Mouse (Mus musculus) forebrain, embryonic 10.5 days (tissue): ENCODE measurements at regions not wholly inside any gene's neighbourhood (a gene's known extent, or its start where the extent isn't known, plus 50 kb on each side); places are given as distances from the start of the nearest gene placed in this dataset.

Source experiments
- DNase-seq: peaks from one replicate; pipeline ENCODE4 v3.0.0-alpha.2; 2017; ENCODE audit warnings: low spot score; ENCODE audit errors: extremely low spot score
- H3K27ac ChIP-seq: fragments of 300-500 bp; sonication (generic); 2 replicates; pipeline ENCODE4 v1.5.1; 2016; ENCODE audit warnings: mild to moderate bottlenecking
- H3K27me3 ChIP-seq: fragments of 300-500 bp; sonication (generic); 2 replicates; pipeline ENCODE4 v1.6.1; 2016; ENCODE audit warnings: mild to moderate bottlenecking; ENCODE audit not compliant: poor library complexity, severe bottlenecking
- H3K36me3 ChIP-seq: fragments of 300-500 bp; sonication (generic); replicated peaks from 2 replicates; pipeline ENCODE4 v1.6.1; 2016; ENCODE audit warnings: mild to moderate bottlenecking, moderate library complexity
- H3K4me1 ChIP-seq: fragments of 300-500 bp; sonication (generic); 2 replicates; pipeline ENCODE4 v1.6.1; 2016
- H3K4me3 ChIP-seq: fragments of 300-500 bp; sonication (generic); 2 replicates; pipeline ENCODE4 v1.5.1; 2016; ENCODE audit warnings: mild to moderate bottlenecking, moderate library complexity
- H3K9me3 ChIP-seq: fragments of 300-500 bp; sonication (generic); 2 replicates; pipeline ENCODE4 v1.6.1; 2016; ENCODE audit warnings: mild to moderate bottlenecking, moderate library complexity
- WGBS: fragments of 180-500 bp; shearing (Covaris S2); methylation state at CpG from one replicate; pipeline ENCODE4 v1.1.7; 2016; 5-methylcytosine and 5-hydroxymethylcytosine counted together

- Histone ChIP-seq H3K27ac (no peak overlapping the region), H3K4me1 (no peaks in the 10 kb centered on the region), H3K36me3 (no peaks in the 10 kb centered on the region), H3K4me3 (no peak overlapping the region), H3K9me3 (no peaks in the 10 kb centered on the region), H3K27me3 (no peaks in the 10 kb centered on the region)
- no peak for DNase-seq
- 92% methylated on average over 3 of the region's 3 CpGs for WGBS
Measured at GRCm38 (mm10) chr11:38224300-38224699, 988.5 kb upstream of the Tenm2 start.

- no peaks in the 10 kb centered on the region for H3K9me3 ChIP-seq
- H3K4me1 ChIP-seq, result peaks cover 12% of the 10 kb centered on the region
- H3K27me3 ChIP-seq, result no peaks in the 10 kb centered on the region
- H3K27ac ChIP-seq, result no peak overlapping the region
- H3K36me3 ChIP-seq, result no peaks in the 10 kb centered on the region
- no peak overlapping the region for H3K4me3 ChIP-seq
- WGBS, result 12% methylated on average over 2 of the region's 2 CpGs
- no peak for DNase-seq
Measured at GRCm38 (mm10) chr11:38203347-38203746, 967.6 kb upstream of the Tenm2 start.

GRCm38 (mm10) chr11:38201136-38201741, 965.5 kb upstream of the Tenm2 start:
- Histone ChIP-seq H3K4me1 (peaks cover 12% of the 10 kb centered on the region), H3K36me3 (no peaks in the 10 kb centered on the region), H3K9me3 (no peaks in the 10 kb centered on the region), H3K27ac (no peak overlapping the region), H3K27me3 (no peaks in the 10 kb centered on the region), H3K4me3 (no peak overlapping the region)
- no peak for DNase-seq
- WGBS, result 85% methylated on average over 3 of the region's 3 CpGs

GRCm38 (mm10) chr11:38193719-38194118, 958.0 kb upstream of the Tenm2 start:
- Histone ChIP-seq H3K36me3 (no peaks in the 10 kb centered on the region), H3K4me1 (no peaks in the 10 kb centered on the region), H3K4me3 (no peak overlapping the region), H3K9me3 (no peaks in the 10 kb centered on the region), H3K27me3 (no peaks in the 10 kb centered on the region), H3K27ac (no peak overlapping the region)
- 65% methylated on average over 5 of the region's 5 CpGs for WGBS
- DNase-seq, result no peak

GRCm38 (mm10) chr11:38191895-38192547, 956.3 kb upstream of the Tenm2 start:
- 93% methylated on average over 2 of the region's 2 CpGs for WGBS
- Histone ChIP-seq H3K4me1 (no peaks in the 10 kb centered on the region), H3K4me3 (no peak overlapping the region), H3K36me3 (no peaks in the 10 kb centered on the region), H3K9me3 (no peaks in the 10 kb centered on the region), H3K27ac (no peak overlapping the region), H3K27me3 (no peaks in the 10 kb centered on the region)
- no peak for DNase-seq

- H3K27me3 ChIP-seq, result no peaks in the 10 kb centered on the region
- no peaks in the 10 kb centered on the region for H3K4me1 ChIP-seq
- no peak overlapping the region for H3K4me3 ChIP-seq
- H3K36me3 ChIP-seq, result no peaks in the 10 kb centered on the region
- 77% methylated on average over 3 of the region's 3 CpGs for WGBS
- no peak overlapping the region for H3K27ac ChIP-seq
- no peak for DNase-seq
- no peaks in the 10 kb centered on the region for H3K9me3 ChIP-seq
Measured at GRCm38 (mm10) chr11:38191437-38191836, 955.7 kb upstream of the Tenm2 start.

GRCm38 (mm10) chr11:38170721-38171120, 935.0 kb upstream of the Tenm2 start:
- no peaks in the 10 kb centered on the region for H3K9me3 ChIP-seq
- no peak overlapping the region for H3K4me3 ChIP-seq
- no peaks in the 10 kb centered on the region for H3K27me3 ChIP-seq
- H3K4me1 ChIP-seq, result no peaks in the 10 kb centered on the region
- H3K27ac ChIP-seq, result no peak overlapping the region
- DNase-seq, result no peak
- 88% methylated on average over 1 of the region's 1 CpGs for WGBS
- no peaks in the 10 kb centered on the region for H3K36me3 ChIP-seq

GRCm38 (mm10) chr11:38158310-38158709, 922.5 kb upstream of the Tenm2 start:
- WGBS, result 98% methylated on average over 4 of the region's 4 CpGs
- Histone ChIP-seq H3K36me3 (no peaks in the 10 kb centered on the region), H3K9me3 (no peaks in the 10 kb centered on the region), H3K4me1 (no peaks in the 10 kb centered on the region), H3K4me3 (no peak overlapping the region), H3K27me3 (no peaks in the 10 kb centered on the region), H3K27ac (no peak overlapping the region)
- no peak for DNase-seq

GRCm38 (mm10) chr11:38156944-38157343, 921.2 kb upstream of the Tenm2 start:
- no peaks in the 10 kb centered on the region for H3K9me3 ChIP-seq
- no peaks in the 10 kb centered on the region for H3K4me1 ChIP-seq
- H3K4me3 ChIP-seq, result no peak overlapping the region
- no peak for DNase-seq
- 86% methylated on average over 9 of the region's 9 CpGs for WGBS
- no peak overlapping the region for H3K27ac ChIP-seq
- H3K27me3 ChIP-seq, result no peaks in the 10 kb centered on the region
- H3K36me3 ChIP-seq, result no peaks in the 10 kb centered on the region

- H3K9me3 ChIP-seq, result no peaks in the 10 kb centered on the region
Measured at GRCm38 (mm10) chr11:38155706-38156105, 919.9 kb upstream of the Tenm2 start.

GRCm38 (mm10) chr11:38143436-38143835, 907.7 kb upstream of the Tenm2 start:
- Histone ChIP-seq H3K4me1 (no peaks in the 10 kb centered on the region), H3K27me3 (no peaks in the 10 kb centered on the region), H3K36me3 (no peaks in the 10 kb centered on the region), H3K27ac (no peak overlapping the region), H3K9me3 (no peaks in the 10 kb centered on the region), H3K4me3 (no peak overlapping the region)
- WGBS, result 92% methylated on average over 2 of the region's 2 CpGs
- DNase-seq, result no peak

More at GRCm38 (mm10) chr11:38155706-38156105, 919.9 kb upstream of the Tenm2 start:
- 96% methylated on average over 2 of the region's 2 CpGs for WGBS
- no peak overlapping the region for H3K27ac ChIP-seq
- H3K4me3 ChIP-seq, result no peak overlapping the region
- H3K36me3 ChIP-seq, result no peaks in the 10 kb centered on the region
- DNase-seq, result no peak
- no peaks in the 10 kb centered on the region for H3K4me1 ChIP-seq
- H3K27me3 ChIP-seq, result no peaks in the 10 kb centered on the region

- H3K9me3 ChIP-seq, result no peaks in the 10 kb centered on the region
Measured at GRCm38 (mm10) chr11:38128851-38129250, 893.1 kb upstream of the Tenm2 start.

GRCm38 (mm10) chr11:38123789-38124330, 888.1 kb upstream of the Tenm2 start:
- no peaks in the 10 kb centered on the region for H3K9me3 ChIP-seq
- H3K27ac ChIP-seq, result no peak overlapping the region
- H3K4me3 ChIP-seq, result no peak overlapping the region
- H3K27me3 ChIP-seq, result no peaks in the 10 kb centered on the region
- 91% methylated on average over 2 of the region's 2 CpGs for WGBS
- DNase-seq, result no peak
- H3K4me1 ChIP-seq, result peaks cover 23% of the 10 kb centered on the region
- no peaks in the 10 kb centered on the region for H3K36me3 ChIP-seq

More at GRCm38 (mm10) chr11:38128851-38129250, 893.1 kb upstream of the Tenm2 start:
- peaks cover 16% of the 10 kb centered on the region for H3K4me1 ChIP-seq
- H3K27ac ChIP-seq, result no peak overlapping the region
- no peaks in the 10 kb centered on the region for H3K36me3 ChIP-seq
- no peak overlapping the region for H3K4me3 ChIP-seq
- no peak for DNase-seq
- no peaks in the 10 kb centered on the region for H3K27me3 ChIP-seq
